Mouse (Mus musculus) heart, postnatal 10 days (tissue): Measurements from ENCODE around the gene Gm10142. TPM values are rescaled to one million over a fixed set of nuclear protein-coding genes. Genes with fewer than 3 reads are reported as not detected.
A peak's percentile ranks its signal among the peaks of the same experiment; 100 is the strongest.
"Not testable (repeated sequence)": the region's sequence is repeated elsewhere in the genome, so short reads cannot be mapped to it uniquely, and the experiment has no call there.

ENCODE experiments used
- DNase-seq, 2 experiments: peaks; one replicate each; pipeline ENCODE4 v3.0.0; 2021
- intact Hi-C: fragments of 180-260 bp; cut with DNase I; formaldehyde crosslinking; loops from one replicate; pipeline ENCODE4 v1.15.1; 2025
- total RNA-seq, 2 experiments: library from RNA; stranded (reverse); gene quantifications; 2 replicates each; pipeline ENCODE4 v1.2.3; 2021

Gm10142 gene
- not detected for total RNA-seq

DNA sequence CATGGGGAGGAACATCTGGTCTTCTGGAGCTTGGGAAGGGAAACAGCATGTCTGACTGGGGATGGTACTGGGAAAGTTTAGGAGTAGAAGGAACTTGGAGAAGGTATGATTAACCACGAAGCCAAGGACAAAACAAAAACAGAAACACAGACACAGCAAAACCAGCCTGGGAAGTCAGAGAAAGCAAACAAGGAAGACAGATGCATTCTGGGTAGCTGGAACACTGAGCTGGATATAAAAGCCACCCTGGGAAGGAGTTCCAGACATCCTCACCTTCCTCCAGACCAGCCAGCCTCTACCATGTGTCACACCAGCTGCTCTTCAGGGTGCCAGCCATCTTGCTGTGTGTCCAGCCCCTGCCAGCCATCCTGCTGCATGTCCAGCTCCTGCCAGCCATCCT, at the start of gene Gm10142:
Gene Gm10142 (plus strand): TSS at position 301 of the 400 bp plus-strand sequence.
- intact Hi-C loops: no loop called here
- no peak for DNase-seq

- DNase-seq: peak; percentile 20 to 34
- intact Hi-C loops: no loop called here
Observed at GRCm38 (mm10) chr10:77666342-77666741, 49.3 kb upstream of the Gm10142 start.

GRCm38 (mm10) chr10:77667402-77667801, 48.2 kb upstream of the Gm10142 start:
- intact Hi-C loops: no loop called here
- no peak for DNase-seq

GRCm38 (mm10) chr10:77670710-77671109, 44.9 kb upstream of the Gm10142 start:
- DNase-seq: no peak
- intact Hi-C loops: no loop called here

- intact Hi-C loops: no loop called here
- no peak for DNase-seq
Observed at GRCm38 (mm10) chr10:77671519-77671918, 44.1 kb upstream of the Gm10142 start.

- intact Hi-C loops: no loop called here
- DNase-seq: no peak
Observed at GRCm38 (mm10) chr10:77673765-77674164, 41.8 kb upstream of the Gm10142 start.

DNA sequence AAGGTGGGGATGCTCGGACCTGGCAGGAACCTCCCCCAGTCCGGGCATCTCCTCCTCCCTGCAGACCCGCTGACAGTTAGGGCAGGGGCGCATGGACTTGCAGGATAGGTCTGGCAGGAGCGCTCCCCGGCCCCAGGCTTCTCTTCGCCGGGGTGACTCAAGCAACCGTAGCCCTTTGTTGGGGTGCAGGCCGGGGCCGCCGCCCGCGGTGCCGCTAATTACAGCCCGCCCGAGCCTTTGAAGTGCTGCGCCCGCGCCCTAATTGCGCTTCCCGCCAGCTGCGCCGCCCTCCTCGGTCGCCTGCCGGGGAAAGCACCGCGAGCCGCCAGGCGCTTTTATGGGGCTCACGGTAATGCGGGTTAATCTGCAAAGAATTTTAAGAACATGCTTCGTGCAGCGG, 38.0 kb upstream of the Gm10142 start:
- DNase-seq: no peak
- intact Hi-C loops: no loop called here

DNA sequence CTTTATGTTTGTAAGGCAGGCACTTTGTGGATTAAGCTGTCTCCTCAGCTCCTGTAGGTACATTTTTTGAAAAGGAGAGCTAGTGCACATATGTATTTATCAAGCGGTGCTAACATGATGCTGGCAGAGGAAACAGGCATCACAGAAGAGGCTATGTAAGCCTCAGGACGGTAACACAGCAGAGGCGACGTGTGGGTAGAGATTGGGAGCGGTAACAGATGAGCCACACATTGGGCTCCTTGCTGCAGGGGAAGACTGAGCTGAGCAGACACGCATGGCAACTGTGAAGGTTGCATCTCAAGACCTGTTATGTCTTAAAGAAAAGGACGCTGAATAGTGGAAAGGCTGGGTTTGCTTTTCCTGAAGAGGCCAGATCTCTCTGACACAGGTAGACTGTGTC, 32.6 kb upstream of the Gm10142 start:
- intact Hi-C loops: no loop called here
- DNase-seq: no peak

DNA sequence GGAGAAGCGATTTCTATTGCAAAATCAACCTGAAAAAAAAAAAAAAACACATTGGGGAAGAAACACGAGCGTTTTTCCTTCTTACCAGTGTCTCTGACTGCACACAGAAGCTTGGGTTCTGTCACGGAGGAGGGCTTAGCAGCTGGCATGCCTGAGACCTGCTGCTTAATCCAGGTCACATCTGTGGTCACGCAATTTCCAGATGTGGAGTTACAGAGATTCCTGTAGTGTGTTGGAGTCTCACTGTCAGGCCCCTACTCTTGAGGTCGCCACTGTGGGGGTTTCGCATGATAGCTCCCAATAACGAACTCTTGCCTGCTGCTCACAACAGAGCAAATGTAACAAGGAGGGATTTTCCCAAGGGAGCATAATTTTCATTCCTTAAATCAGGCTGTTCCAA, 31.4 kb upstream of the Gm10142 start:
- intact Hi-C loops: no loop called here
- DNase-seq: no peak

GRCm38 (mm10) chr10:77685895-77686664, 29.5 kb upstream of the Gm10142 start, which contains the start of gene Tspear:
Gene Tspear, plus strand, starts transcription at chr10:77686569.
- DNase-seq: peak in 1 of 2 experiments; percentile 29
- intact Hi-C loops: no loop called here

- no peak for DNase-seq
- intact Hi-C loops: no loop called here
Observed at GRCm38 (mm10) chr10:77687021-77687420, 28.6 kb upstream of the Gm10142 start.

GRCm38 (mm10) chr10:77690356-77690807, 25.2 kb upstream of the Gm10142 start, which contains the start of gene Gm19402:
Gene Gm19402, minus strand, starts transcription at chr10:77690757.
- intact Hi-C loops, DNase-seq: not testable (repeated sequence)

- no peak for DNase-seq
- intact Hi-C loops: no loop called here
Observed at GRCm38 (mm10) chr10:77697133-77697532, 18.5 kb upstream of the Gm10142 start, which contains the start of gene Gm9508. Gene Gm9508, minus strand, starts transcription at chr10:77697233.

DNA sequence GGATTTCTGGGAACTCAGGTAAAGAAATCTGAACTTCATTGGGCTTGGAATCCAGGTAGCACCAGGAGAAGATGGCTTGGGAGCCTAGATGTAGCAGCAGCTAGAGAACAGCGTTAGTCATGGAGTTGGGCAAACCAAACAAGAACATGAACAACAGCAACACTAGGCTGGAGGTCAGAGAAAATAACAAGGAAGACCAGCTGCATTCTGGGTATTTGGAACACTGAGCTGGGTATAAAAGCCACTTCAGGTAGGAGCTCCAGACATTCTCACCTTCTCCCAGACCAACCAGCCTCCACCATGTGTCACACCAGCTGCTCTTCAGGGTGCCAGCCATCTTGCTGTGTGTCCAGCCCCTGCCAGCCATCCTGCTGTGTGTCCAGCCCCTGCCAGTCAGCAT, 9.3 kb upstream of the Gm10142 start, which contains the start of gene Gm10272:
Gene Gm10272 (plus strand): TSS at position 301 of the 400 bp plus-strand sequence.
- no peak for DNase-seq
- intact Hi-C loops: no loop called here

- intact Hi-C loops: no loop called here
- peak in 1 of 2 experiments; percentile 23 for DNase-seq
Observed at GRCm38 (mm10) chr10:77709831-77710230, 5.8 kb upstream of the Gm10142 start.

DNA sequence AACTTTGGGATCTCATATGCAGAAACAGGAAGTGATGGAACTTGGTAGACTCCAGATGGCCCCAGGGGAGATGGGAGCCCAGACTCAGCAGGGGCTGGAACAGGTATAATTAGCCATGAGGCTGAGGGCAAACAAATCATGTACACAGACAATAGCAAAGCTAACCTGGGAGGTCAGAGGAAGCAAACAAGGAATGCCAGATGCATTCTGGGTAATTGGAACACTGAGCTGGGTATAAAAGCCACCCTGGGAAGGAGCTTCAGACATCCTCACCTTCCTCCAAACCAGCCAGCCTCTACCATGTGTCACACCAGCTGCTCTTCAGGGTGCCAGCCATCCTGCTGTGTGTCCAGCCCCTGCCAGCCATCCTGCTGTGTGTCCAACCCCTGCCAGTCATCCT, 4.5 kb upstream of the Gm10142 start, which contains the start of gene Gm10024:
Gene Gm10024 (plus strand): TSS at position 301 of the 400 bp plus-strand sequence.
- intact Hi-C loops, DNase-seq: not testable (repeated sequence)

- intact Hi-C loops: no loop called here
- DNase-seq: no peak
Observed at GRCm38 (mm10) chr10:77713734-77714133, 1.9 kb upstream of the Gm10142 start.

- intact Hi-C loops, DNase-seq: not testable (repeated sequence)
Observed at GRCm38 (mm10) chr10:77720299-77720698, 4.7 kb downstream of the Gm10142 start, which contains the start of gene Krtap12-1. Gene Krtap12-1, plus strand, starts transcription at chr10:77720599.

GRCm38 (mm10) chr10:77724855-77725254, 9.2 kb downstream of the Gm10142 start:
- intact Hi-C loops: loop anchor here (5.0 kb wide), 1 partner anchor 157 kb away; no protein-coding TSS in a partner anchor
- no peak for DNase-seq

DNA sequence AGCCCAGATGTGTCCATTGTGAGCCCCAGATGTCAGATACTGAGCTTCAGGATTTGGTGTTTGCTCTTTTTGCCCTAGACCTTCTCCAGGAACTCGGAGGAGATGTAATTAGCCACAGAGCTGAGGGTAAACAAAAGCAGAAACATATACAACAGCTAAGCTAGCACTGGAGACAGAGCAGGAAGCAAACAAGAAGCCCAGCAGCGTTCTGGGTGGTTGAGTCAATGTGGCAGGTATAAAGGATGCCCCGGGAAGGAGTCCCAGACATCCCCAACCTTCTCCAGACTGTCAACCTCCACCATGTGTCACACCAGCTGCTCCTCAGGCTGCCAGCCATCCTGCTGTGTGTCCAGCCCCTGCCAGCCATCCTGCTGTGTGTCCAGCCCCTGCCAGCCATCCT, 10.6 kb downstream of the Gm10142 start, which contains the start of gene Gm10100:
Gene Gm10100 (plus strand): TSS at position 301 of the 400 bp plus-strand sequence.
- no peak for DNase-seq
- intact Hi-C loops: loop anchor here (5.0 kb wide), 1 partner anchor 156 kb away; no protein-coding TSS in a partner anchor

- peak in 1 of 2 experiments; percentile 5 for DNase-seq
- intact Hi-C loops: loop anchor here (5.0 kb wide), 1 partner anchor 154 kb away; no protein-coding TSS in a partner anchor
Observed at GRCm38 (mm10) chr10:77728280-77728679, 12.7 kb downstream of the Gm10142 start.
